Mouse (Mus musculus) hindlimb bud, embryonic 11.5 days (tissue): ENCODE measurements around the gene Kctd11.
"Not testable (repeated sequence)": the region's sequence is repeated elsewhere in the genome, so short reads cannot be mapped to it uniquely, and the experiment has no call there.

Experiments
- DNase-seq: peaks from one replicate; pipeline ENCODE4 v3.0.0-alpha.2; 2012; ENCODE audit warnings: low read depth, low spot score; ENCODE audit errors: extremely low spot score

The Kctd11 gene

DNA sequence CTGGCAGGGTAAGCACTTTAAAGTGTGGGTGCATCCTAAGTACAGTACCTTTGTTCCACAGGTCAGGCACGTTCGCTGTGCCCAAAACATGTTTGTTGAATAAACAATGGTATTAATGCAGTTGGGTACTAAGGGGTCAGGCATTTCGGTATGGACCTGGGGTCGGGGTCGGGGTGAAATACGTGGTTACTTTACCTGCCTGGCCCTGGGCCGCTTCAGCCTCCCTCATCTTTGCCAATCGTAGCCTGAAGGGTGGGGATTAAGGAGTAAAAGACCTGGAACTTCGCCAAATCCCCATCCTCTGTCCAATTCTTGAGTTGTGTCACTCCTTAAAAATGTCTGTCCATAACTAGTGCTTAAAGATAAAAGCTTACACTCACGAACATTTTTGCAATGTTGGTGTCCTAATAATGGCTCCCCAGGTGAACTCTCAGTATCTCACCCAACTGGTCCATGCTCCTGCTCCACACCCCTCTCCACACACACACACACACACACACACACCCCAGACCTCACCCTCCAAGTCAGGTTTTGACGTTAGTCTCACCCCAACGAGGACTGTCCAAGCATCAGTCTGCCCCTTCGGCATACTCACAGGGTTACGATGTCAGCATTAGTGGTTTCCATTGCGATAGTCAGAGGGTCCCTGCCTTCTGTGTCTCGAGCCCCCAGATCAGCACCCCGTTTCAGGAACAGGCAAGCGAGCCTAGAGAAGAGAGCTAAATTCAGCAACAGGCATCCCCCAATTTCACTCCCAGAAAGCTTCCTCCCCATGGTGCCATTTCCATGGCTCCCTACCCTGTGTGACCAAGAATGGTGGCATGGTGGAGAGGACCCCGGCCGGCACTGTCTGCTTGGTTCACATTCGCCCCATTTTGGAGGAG is 823 bp upstream of the Kctd11 start:
- DNase-seq: no peak

GRCm38 (mm10) chr11:69880506-69880852 is 727 bp downstream of the Kctd11 start:
- DNase-seq: no peak

GRCm38 (mm10) chr11:69879711-69880110 is 1.5 kb downstream of the Kctd11 start:
- DNase-seq: no peak

- DNase-seq: no peak
These were observed 2.3 kb downstream of the Kctd11 start for GRCm38 (mm10) chr11:69878952-69879351.

GRCm38 (mm10) chr11:69878399-69878798 is 2.8 kb downstream of the Kctd11 start:
- no peak for DNase-seq

DNA sequence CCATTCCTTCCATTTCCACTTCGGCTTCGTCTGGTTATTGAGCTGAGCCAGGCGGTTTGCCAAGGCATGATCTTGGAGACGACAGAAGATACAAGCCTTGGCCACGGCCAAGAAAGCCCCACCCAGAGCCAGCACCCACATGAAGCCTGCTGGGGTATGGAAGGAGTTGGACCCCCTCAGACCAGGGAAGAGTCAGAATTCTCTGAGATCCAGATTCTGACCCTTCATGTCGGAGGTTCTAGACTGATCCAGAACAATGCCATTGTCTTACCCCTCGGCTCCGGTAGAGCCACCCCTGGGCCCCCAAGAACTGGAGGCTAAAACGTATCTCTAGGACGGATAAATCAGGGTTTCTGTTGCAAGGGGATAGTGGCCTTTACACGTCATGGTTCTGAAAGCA is 3.3 kb downstream of the Kctd11 start, which contains the start of gene Tmem95:
Gene Tmem95, minus strand, starts transcription at position 141 of the 400 bp plus-strand sequence.
- no peak for DNase-seq

GRCm38 (mm10) chr11:69876867-69877266 is 4.3 kb downstream of the Kctd11 start:
- DNase-seq: no peak

DNA sequence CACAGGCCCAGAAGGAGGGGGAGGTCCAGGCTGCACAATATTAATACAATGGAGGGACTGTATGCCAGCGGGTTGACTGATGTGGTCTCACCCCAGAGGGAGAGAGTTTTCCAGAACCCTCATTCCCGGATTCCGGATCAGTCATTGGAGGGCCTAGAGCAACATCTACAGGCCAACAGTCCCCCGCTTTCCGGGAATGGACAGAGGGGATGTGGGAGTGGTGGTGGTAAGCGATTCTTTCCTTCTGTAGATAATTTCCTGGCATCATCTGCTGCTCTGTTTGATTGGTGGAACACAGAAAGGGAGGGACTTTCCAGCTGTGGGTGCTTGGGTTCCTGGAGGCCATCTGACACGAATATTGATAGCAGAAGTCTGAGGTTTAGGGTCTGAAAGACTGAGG is 5.0 kb downstream of the Kctd11 start:
- DNase-seq: no peak

DNA sequence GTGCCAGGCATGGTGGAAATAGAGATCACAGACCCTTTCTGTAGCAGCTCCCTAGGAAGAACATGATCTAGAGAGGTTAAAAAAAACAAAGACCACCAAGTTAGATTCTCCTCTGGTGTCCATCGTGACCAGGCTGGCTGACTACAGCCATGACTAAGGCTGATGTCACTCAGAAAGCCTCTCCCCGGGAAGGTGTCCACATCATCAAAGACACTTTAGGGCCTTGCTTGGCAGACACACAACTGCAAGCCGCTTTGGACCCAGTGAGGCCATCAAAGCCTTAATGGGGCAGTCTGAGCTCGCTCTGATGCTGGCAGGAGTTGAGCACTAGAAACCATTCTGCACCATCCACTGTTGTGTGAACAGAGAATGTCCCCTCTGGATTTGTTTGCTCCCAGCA is 8.8 kb downstream of the Kctd11 start:
- no peak for DNase-seq

- DNase-seq: no peak
These were observed 9.4 kb downstream of the Kctd11 start for GRCm38 (mm10) chr11:69871822-69872221.

- no peak for DNase-seq
These were observed 10.7 kb downstream of the Kctd11 start for GRCm38 (mm10) chr11:69870289-69871069.

DNA sequence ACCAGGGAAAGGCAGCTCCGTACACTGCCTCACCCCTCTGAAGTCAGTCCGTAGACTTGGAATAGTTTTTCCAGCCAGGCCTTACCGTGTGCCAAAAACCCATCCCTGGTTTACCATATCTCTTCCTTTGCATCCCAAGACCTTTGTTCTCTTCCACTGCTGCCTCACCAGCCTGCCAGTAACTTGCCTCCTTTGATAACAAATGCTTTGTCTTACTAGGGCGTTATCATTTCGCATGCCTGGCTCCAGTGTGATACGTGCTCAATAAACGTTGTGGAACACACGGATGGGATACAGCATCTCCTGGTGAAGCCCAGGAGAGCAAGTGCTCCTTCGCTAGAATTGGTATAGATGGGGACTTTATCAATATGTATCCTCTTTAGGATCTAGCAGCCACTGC is 13.9 kb downstream of the Kctd11 start:
- no peak for DNase-seq

DNA sequence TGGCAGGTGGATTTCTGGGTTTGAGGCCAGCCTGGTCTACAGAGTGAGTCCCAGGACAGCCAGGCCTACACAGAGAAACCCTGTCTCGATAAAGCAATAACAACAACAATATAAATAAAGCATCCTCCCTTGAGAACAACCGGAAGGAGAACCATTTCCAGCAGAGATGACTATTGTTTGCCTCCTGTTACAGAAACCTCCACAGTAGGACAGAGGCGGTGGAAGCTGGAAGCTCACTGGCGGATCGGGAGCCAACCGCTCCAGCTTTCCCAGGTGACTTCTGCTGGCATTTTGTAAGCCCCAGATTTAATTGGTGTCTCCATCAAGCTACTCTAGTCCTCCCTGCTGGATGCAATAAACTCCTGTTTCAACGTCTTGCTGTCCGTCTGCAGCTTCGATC is 15.6 kb downstream of the Kctd11 start:
- DNase-seq: no peak

DNA sequence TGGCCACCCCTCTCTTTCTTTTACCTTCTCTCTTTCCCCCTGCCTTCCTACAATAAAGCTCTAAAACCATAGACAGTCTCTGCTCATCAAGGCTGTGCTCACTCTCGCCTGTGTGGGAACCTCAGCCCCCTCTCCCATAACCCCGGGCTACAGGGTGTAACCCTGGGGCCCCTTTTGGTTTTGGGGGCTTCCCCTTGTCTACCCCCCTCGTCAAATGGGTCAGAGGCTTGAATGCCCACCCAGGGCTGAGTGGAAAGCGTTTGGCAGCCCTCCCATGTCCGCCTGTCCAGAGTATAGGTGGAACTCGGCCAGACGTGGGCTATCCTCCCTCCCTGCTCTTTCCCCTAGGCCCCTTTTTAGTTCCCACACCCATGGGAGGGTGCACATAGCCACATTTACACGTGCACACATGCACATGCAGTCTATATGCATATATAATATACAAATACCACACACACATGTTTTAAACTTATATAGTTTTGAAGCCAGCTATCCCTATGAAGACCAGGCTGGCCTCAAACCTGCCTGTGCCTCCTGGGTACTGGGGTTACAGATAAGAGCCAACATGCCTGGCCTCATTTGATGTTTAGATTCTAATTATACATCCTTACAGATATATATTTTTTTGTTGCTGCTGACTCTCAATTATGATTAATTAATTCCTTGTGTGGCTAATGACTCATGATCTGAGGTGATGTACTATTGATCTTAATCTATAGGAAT is 16.9 kb downstream of the Kctd11 start:
- DNase-seq: no peak

GRCm38 (mm10) chr11:69863729-69864128 is 17.5 kb downstream of the Kctd11 start:
- DNase-seq: not testable (repeated sequence)

DNA sequence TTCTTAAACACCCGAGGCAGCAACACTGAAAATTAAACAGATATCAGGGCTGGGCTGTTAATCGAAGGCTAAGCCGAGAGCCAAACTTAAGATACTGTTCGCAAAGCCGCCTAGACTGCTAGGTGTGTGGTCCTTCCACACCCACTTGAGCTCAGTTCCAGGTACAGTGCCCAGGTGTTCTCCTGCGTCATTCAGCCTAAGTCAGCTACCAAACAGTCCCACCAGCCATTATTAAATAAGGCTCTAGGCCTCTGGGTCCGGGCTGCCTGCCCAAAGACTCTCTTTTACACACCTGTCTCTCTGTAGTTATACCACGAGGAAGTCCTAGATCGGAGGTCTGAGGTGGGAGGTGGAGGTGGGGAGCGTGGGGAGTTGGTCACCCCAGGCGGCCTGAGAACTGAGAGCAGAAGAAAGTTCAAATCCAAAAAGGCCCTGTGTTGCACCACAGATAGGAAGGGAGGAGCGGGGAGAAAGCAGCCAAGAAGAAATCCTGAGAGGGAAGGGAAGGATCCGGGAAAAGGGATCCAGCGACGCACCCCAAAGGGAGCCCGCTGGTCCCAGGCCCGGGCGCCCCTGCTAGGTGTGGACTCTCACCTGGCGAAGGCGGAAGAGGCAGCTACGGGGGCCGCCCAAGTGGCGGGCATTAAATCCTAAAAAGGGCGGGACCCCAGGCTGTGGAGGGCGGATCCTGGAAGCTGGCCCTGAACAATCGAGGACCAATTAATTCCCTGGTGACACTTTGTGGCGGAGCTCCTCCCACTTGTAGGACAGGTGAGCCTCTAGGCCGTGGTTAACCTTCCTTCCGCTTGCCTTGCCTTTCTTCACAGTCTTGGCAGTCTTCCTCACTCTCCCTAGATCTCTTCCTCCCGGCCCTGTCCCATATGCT is 22.9 kb downstream of the Kctd11 start, which contains the start of gene Tnk1:
Gene Tnk1, minus strand, starts transcription at position 618 of the 886 bp plus-strand sequence.
- no peak for DNase-seq

DNA sequence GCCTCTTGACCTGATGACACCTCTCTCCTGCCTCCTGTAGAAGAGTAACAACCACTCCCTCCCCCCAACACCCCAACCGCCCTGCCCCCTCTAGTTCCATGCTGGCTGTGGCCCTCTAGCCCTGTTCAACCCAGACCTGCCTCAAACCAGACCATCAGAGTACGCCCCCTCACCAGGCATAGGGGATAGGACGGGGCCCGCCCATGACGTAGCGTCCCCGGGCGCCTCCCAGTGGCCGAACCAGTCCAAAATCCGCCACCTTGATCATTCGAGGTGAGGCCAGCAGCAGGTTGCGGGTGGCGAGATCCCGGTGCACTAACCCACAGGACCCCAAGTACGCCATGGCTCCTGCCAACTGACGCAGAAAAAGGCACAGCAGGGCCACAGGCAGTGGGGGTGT is 25.9 kb downstream of the Kctd11 start:
- DNase-seq: no peak

DNA sequence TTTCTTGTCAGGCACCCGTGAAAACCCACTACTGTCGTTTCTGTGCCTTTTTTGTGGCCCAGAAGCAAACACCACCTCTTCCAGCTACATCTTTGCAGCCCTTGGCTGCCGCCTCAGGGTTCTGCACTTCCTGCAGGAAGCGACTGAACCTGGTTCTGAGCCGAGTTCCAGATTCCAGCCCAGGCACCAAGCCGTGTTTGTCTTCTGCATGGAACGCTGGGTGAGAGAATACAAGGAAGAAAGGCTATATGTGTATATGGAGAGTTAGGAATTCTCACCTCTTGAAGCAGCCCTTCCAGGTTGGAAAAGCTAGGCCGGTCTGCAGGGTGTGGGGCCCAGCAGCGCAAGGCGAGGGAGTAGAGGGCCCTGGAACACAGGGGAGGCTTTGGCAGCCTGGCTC is 26.5 kb downstream of the Kctd11 start:
- DNase-seq: no peak

DNA sequence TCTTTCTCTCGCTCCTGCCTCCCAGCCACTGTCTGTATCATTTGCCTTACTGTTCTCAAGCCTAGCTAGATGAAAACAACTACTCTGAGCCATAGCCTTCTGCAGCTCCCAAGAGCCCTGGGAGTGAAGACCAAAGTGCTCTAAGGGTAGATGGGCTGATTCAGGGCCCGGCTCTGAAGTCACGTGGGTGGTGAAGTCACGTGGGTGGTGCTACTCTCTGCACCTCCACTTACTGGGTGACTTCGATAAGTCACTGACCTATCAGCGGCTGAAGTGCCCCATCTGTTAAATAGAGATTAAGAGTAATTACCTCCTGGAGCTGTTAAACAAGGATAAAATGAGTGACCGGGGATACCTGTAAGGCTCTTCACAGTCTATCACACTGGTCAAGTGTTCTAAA is 27.2 kb downstream of the Kctd11 start:
- no peak for DNase-seq

- no peak for DNase-seq
These were observed 30.5 kb downstream of the Kctd11 start for GRCm38 (mm10) chr11:69850754-69851153.
